Mouse (Mus musculus) E14TG2a.4 (cell line): ENCODE measurements around the gene Pop4.

Experiments used
- CTCF ChIP-seq: conservative IDR thresholded peaks from 2 replicates; pipeline ENCODE4 v1.5.1; 2014; ENCODE audit warnings: low read length
- NANOG ChIP-seq: IDR thresholded peaks from 2 replicates; pipeline ENCODE4 v1.6.1; 2014; ENCODE audit warnings: borderline replicate concordance, low read length, mixed read lengths
- POU5F1 ChIP-seq: IDR thresholded peaks from 2 replicates; pipeline ENCODE4 v1.6.1; 2014; ENCODE audit warnings: low read length, borderline replicate concordance

DNA sequence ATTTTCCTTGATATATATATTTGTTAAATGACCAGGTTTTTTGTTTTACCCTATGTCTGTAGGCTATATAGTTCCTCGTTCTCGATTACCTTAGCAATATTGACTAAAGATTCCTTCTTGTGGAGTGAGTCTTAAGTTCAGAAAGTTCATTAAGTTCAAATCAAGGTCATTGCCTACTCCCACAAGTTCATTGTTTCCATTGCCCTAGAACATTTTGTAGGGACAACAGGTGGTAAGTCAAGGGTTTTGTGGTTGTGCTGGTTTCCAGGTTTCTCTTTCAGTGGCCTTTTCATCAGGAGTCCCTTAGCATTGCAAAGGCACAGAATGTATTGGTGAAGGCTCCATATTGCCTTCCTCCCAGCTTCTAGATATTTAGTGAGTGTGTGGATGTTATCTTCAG, 49.4 kb upstream of the Pop4 start:
- no peak for TF ChIP-seq NANOG
- no peak for TF ChIP-seq CTCF
- no peak for TF ChIP-seq POU5F1
